Mouse (Mus musculus) thymus, adult 2 months (tissue): ENCODE measurements around the gene Ss18l1. TPM values are rescaled to one million over a fixed set of nuclear protein-coding genes. Genes with fewer than 3 reads are reported as not detected.

ENCODE experiments used
- DNase-seq: peaks from one replicate; pipeline ENCODE4 v3.0.0; 2021
- H3K27ac ChIP-seq: fragments of 200-500 bp; 2 replicates; pipeline ENCODE4 v1.5.1; 2012; ENCODE audit warnings: low read length, control low read depth; ENCODE audit not compliant: control insufficient read depth, insufficient read depth
- H3K27me3 ChIP-seq: fragments of 200-500 bp; 2 replicates; pipeline ENCODE4 v1.6.1; 2012; ENCODE audit warnings: mild to moderate bottlenecking, low read length, moderate library complexity, mixed read lengths; ENCODE audit not compliant: control insufficient read depth, insufficient read depth
- H3K36me3 ChIP-seq: fragments of 200-500 bp; 2 replicates; pipeline ENCODE4 v1.6.1; 2012; ENCODE audit warnings: mild to moderate bottlenecking, low read length, moderate library complexity; ENCODE audit not compliant: control insufficient read depth, insufficient read depth
- H3K4me1 ChIP-seq: fragments of 200-500 bp; replicated peaks from 2 replicates; pipeline ENCODE4 v1.6.1; 2012; ENCODE audit warnings: low read length; ENCODE audit not compliant: control insufficient read depth, insufficient read depth
- H3K4me3 ChIP-seq: fragments of 200-500 bp; 2 replicates; pipeline ENCODE4 v1.5.1; 2012; ENCODE audit warnings: mild to moderate bottlenecking, low read length, control low read depth, moderate library complexity; ENCODE audit not compliant: control insufficient read depth, insufficient read depth
- CTCF ChIP-seq: fragments of 200-500 bp; IDR thresholded peaks from 2 replicates; pipeline ENCODE4 v1.5.1; 2012; ENCODE audit warnings: mild to moderate bottlenecking, control low read depth, low read length, moderate library complexity, borderline replicate concordance; ENCODE audit not compliant: control insufficient read depth, poor library complexity, insufficient read depth; ENCODE audit errors: extremely low read depth
- POLR2A ChIP-seq: fragments of 200-500 bp; IDR thresholded peaks from 2 replicates; pipeline ENCODE4 v1.6.1; 2012; ENCODE audit warnings: mild to moderate bottlenecking, low read length, control low read depth, moderate library complexity; ENCODE audit not compliant: control insufficient read depth, poor library complexity, insufficient read depth; ENCODE audit errors: extremely low read depth
- WGBS: fragments of 180-500 bp; shearing (Covaris S2); methylation state at CpG from one replicate; pipeline ENCODE4 v1.1.7; 2018; 5-methylcytosine and 5-hydroxymethylcytosine counted together
- polyA plus RNA-seq: library from polyadenylated mRNA; depleted of rRNA; stranded (reverse); fragments of >200 nt; gene quantifications from 2 replicates; pipeline ENCODE4 v1.2.3, GENCODE M21; 2012; rRNA removed

Ss18l1 gene
- polyA plus RNA-seq, 1 experiment = 15.9 TPM

GRCm38 (mm10) chr2:180116081-180116493 lies 73.8 kb downstream of the Ss18l1 start:
- Histone ChIP-seq H3K27ac (no peak overlapping the region), H3K4me1 (peaks cover 19% of the 10 kb centered on the region), H3K36me3 (no peaks in the 10 kb centered on the region), H3K4me3 (no peak overlapping the region), H3K27me3 (no peaks in the 10 kb centered on the region)
- DNase-seq = no peak
- TF ChIP-seq CTCF = no peak
- TF ChIP-seq POLR2A = no peak
- WGBS = 51% methylated on average over 10 of the region's 10 CpGs

DNA sequence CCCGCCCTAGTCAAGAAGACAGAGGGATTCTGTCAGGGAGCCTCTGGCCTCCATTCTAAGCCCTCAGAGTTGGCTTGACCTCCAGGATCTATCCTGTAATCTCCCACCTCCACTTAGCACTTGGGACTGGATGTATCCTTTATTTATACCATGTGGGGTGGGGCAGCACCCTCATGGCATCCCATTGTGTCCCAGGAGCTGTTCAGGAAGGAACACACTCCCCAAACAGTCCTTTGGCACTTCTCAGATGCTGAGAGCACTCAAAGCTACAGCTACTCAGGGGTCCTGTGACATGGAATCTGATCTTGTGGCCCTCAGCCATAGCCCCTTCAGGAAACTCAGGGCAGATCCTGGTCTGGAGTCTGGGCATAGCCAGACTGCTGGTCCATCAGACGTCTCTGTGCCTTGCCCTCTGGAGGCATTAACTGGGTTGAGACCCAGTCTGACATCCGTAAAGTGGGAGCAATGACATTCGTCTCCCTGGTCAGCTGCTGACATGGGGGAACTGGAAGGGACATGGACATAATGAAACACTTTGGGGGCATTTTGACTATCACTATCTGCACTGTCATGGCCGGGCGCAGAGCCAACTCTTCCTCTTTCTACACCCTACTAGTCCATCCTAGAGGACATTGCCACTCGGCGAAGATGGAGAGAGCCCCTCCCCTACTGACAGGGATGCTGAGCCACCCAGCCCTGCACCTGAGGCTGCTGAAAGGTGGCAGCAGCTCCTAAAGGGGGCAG lies 74.6 kb downstream of the Ss18l1 start:
- Histone ChIP-seq H3K4me3 (no peak overlapping the region), H3K27ac (no peak overlapping the region), H3K4me1 (peaks cover 19% of the 10 kb centered on the region), H3K36me3 (no peaks in the 10 kb centered on the region), H3K27me3 (no peaks in the 10 kb centered on the region)
- DNase-seq = no peak
- 81% methylated on average over 8 of the region's 8 CpGs for WGBS
- TF ChIP-seq POLR2A (no peak), CTCF (no peak)

DNA sequence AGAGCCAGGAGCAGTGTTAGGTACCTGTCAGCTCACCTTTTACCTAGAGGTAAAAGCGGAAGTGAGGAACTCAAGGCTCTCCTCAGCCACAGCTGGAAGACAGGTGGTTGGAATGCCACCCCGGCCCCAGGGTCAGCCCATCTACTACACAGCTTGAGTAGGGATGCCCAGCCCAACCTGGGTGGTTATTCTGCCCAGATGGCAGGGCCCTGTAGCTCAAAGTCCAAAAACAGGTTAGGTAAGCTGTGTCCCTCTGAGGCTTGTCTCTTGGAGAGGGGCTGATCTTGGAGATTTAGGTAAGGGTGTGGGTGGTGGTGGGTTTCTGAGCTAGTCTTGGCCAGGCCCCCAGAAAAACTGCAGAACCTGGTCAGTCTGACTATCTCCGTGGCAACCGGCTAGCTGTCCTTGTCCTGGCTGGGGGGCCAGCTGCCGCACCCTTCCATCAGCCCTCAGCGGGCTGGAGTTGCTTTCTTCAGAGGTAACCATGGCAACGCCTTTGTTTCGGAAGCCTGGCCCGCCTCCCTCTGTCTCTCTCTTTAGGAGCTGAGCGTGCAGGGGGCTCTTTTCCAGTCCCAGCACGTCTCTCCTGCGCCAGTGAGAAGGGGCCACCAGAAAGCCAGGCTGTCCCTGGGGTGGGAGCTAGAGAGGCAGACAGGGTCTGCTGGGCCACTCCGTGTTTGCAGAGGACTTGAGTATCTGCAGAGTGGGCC lies 75.3 kb downstream of the Ss18l1 start:
- Histone ChIP-seq H3K4me3 (no peak overlapping the region), H3K4me1 (peaks cover 19% of the 10 kb centered on the region), H3K36me3 (no peaks in the 10 kb centered on the region), H3K27me3 (no peaks in the 10 kb centered on the region), H3K27ac (no peak overlapping the region)
- no peak for TF ChIP-seq CTCF
- 30% methylated on average over 13 of the region's 13 CpGs for WGBS
- peak; percentile 14 for DNase-seq

DNA sequence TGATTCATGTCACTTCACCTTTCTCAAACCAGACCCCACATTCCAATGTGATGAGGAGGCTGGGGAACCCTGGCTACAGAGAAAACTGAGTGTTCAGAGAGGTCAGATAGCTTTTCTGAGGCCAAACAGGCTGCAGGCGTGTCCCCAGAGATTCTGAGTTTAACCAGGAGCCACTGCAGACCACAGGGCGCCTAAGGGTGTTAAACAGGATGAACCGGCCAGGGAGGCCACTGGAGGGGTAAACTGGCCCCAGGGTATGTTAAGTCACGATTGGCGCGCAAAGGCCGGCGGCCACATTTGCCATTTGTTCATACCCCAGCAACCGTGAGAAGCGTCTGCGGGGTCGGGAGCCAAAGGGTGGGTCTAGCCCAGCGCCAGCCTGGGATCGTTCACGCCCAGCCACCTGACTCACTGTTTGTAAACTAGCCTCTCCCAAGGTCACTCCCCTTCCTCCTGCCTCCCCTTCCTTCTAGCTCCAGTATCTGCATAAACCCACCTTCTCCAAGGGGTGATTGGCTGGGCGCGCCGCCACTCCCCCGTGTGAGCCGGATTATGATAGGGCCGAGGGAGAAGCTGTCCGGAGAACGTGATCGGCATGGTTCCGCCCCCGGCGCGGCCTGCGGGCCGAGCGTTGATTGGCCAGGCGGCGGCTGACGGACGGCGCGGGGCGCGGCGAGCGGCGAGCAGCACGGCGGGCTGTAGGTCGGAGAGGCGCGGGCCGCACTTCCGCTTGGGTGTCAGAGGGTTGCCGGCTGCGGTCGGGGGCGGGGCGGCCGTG lies 76.5 kb downstream of the Ss18l1 start, which contains the start of gene Osbpl2:
Osbpl2 (plus strand) TSS at position 646 of the 778 bp plus-strand sequence.
- no peaks in the 10 kb centered on the region for H3K36me3 ChIP-seq
- H3K27me3 ChIP-seq = no peaks in the 10 kb centered on the region
- peaks cover 19% of the 10 kb centered on the region for H3K4me1 ChIP-seq
- peak; percentile 100 for DNase-seq
- H3K27ac ChIP-seq = no peak within 1 kb of the TSS
- peak within 1 kb of the TSS; percentile 66 for H3K4me3 ChIP-seq
- WGBS = 1% methylated on average over 52 of the region's 55 CpGs
- 0 out of 2 replicates have a peak, but pooled peaks have one; percentile 46 for TF ChIP-seq CTCF
- peak; percentile 49; the same call in 1 of the 2 replicates for TF ChIP-seq POLR2A

Other genes with a start within 250 kb of the Ss18l1 start
- 26.3 and 31.8 TPM in 2 replicates for gene Taf4, start 65.9 kb upstream of the Ss18l1 start, polyA plus RNA-seq
- gene Lsm14b, start 17.5 kb upstream of the Ss18l1 start, polyA plus RNA-seq = 45.3 and 49.5 TPM in 2 replicates
- 205 and 250 TPM in 2 replicates for gene Psma7, start 76 bp upstream of the Ss18l1 start, polyA plus RNA-seq
- gene Mtg2, start 28.1 kb downstream of the Ss18l1 start, polyA plus RNA-seq = 25.1 and 31.3 TPM in 2 replicates
- gene Hrh3, start 62.0 kb downstream of the Ss18l1 start, polyA plus RNA-seq = 4.1 and 4.4 TPM in 2 replicates
- gene Osbpl2, start 76.8 kb downstream of the Ss18l1 start, polyA plus RNA-seq = 19.3 and 21.7 TPM in 2 replicates
- gene Adrm1, start 129.0 kb downstream of the Ss18l1 start, polyA plus RNA-seq = 209 and 213 TPM in 2 replicates
- 9.2 and 13.1 TPM in 2 replicates for gene Lama5, start 183.3 kb downstream of the Ss18l1 start, polyA plus RNA-seq
- 3,034 and 4,273 TPM in 2 replicates for gene Rps21, start 214.9 kb downstream of the Ss18l1 start, polyA plus RNA-seq
- 25.7 and 27.3 TPM in 2 replicates for gene Cables2, start 231.0 kb downstream of the Ss18l1 start, polyA plus RNA-seq
- gene Rbbp8nl, start 247.4 kb downstream of the Ss18l1 start, polyA plus RNA-seq = 0.36 and 0.59 TPM in 2 replicates